Mouse (Mus musculus): ENCODE results near the gene Stat3.

The Stat3 gene

GRCm38 (mm10) chr11:100939512-100940151, at the start of gene Stat3:
TSS of gene Stat3 (minus strand) at chr11:100939540.
- peak; percentile 100 for DNase-seq (ENCODE audit: low spot score)

GRCm38 (mm10) chr11:100988674-100989073, 49.3 kb upstream of the Stat3 start:
- no peak for DNase-seq (ENCODE audit: low spot score)

GRCm38 (mm10) chr11:100985607-100986006, 46.3 kb upstream of the Stat3 start:
- no peak for DNase-seq (ENCODE audit: low spot score)

- no peak for DNase-seq (ENCODE audit: low spot score)
Measured at GRCm38 (mm10) chr11:100983778-100984131, 44.4 kb upstream of the Stat3 start.

- DNase-seq (ENCODE audit: low spot score), result peak; percentile 74
Measured at GRCm38 (mm10) chr11:100983125-100983777, 43.9 kb upstream of the Stat3 start.

GRCm38 (mm10) chr11:100982087-100982486, 42.7 kb upstream of the Stat3 start:
- no peak for DNase-seq (ENCODE audit: low spot score)

- no peak for DNase-seq (ENCODE audit: low spot score)
Measured at GRCm38 (mm10) chr11:100981236-100981635, 41.9 kb upstream of the Stat3 start.

GRCm38 (mm10) chr11:100980438-100980837, 41.1 kb upstream of the Stat3 start:
- DNase-seq (ENCODE audit: low spot score), result no peak

- peak; percentile 66 for DNase-seq (ENCODE audit: low spot score)
Measured at GRCm38 (mm10) chr11:100979887-100980286, 40.5 kb upstream of the Stat3 start.

GRCm38 (mm10) chr11:100975241-100975640, 35.9 kb upstream of the Stat3 start:
- no peak for DNase-seq (ENCODE audit: low spot score)

GRCm38 (mm10) chr11:100974381-100974970, 35.1 kb upstream of the Stat3 start:
- DNase-seq (ENCODE audit: low spot score), result peak; percentile 60

- DNase-seq (ENCODE audit: low spot score), result no peak
Measured at GRCm38 (mm10) chr11:100973245-100973644, 33.9 kb upstream of the Stat3 start.

- no peak for DNase-seq (ENCODE audit: low spot score)
Measured at GRCm38 (mm10) chr11:100971455-100971854, 32.1 kb upstream of the Stat3 start.

GRCm38 (mm10) chr11:100970557-100970937, 31.2 kb upstream of the Stat3 start, which contains the start of gene Cavin1:
TSS of gene Cavin1 (minus strand) at chr11:100970887.
- peak; percentile 68 for DNase-seq (ENCODE audit: low spot score)

- peak; percentile 57 for DNase-seq (ENCODE audit: low spot score)
Measured at GRCm38 (mm10) chr11:100969744-100970556, 30.6 kb upstream of the Stat3 start.

GRCm38 (mm10) chr11:100969189-100969743, 29.9 kb upstream of the Stat3 start:
- DNase-seq (ENCODE audit: low spot score), result no peak

GRCm38 (mm10) chr11:100968501-100968900, 29.2 kb upstream of the Stat3 start:
- DNase-seq (ENCODE audit: low spot score), result no peak

GRCm38 (mm10) chr11:100967881-100968420, 28.6 kb upstream of the Stat3 start:
- no peak for DNase-seq (ENCODE audit: low spot score)

- no peak for DNase-seq (ENCODE audit: low spot score)
Measured at GRCm38 (mm10) chr11:100967376-100967775, 28.0 kb upstream of the Stat3 start.

- DNase-seq (ENCODE audit: low spot score), result no peak
Measured at GRCm38 (mm10) chr11:100965760-100966159, 26.4 kb upstream of the Stat3 start.

GRCm38 (mm10) chr11:100964901-100965542, 25.7 kb upstream of the Stat3 start:
- no peak for DNase-seq (ENCODE audit: low spot score)
